Mouse (Mus musculus): Measurements from ENCODE around the gene Cdc42bpa. TPM values are rescaled to one million over a fixed set of nuclear protein-coding genes. Genes with fewer than 3 reads are reported as not detected.

Gene Cdc42bpa
- polyA plus RNA-seq, 1 experiment from 2014 or later, result 31.4 TPM

- Histone ChIP-seq H3K27me3 (replicated peaks; ENCODE audit: control insufficient read depth, insufficient read depth, low read length) (no peaks in the 10 kb centered on the region), H3K27ac (ENCODE audit: low read length) (no peak overlapping the region), H3K4me1 (replicated peaks; ENCODE audit: control insufficient read depth, insufficient read depth, low read length) (no peaks in the 10 kb centered on the region), H3K9me3 (ENCODE audit: control insufficient read depth, low read length) (no peaks in the 10 kb centered on the region), H3K4me3 (replicated peaks; ENCODE audit: low read length) (no peak overlapping the region), H3K36me3 (ENCODE audit: control insufficient read depth, insufficient read depth) (no peaks in the 10 kb centered on the region), H3K4me2 (ENCODE audit: low read length) (no peak overlapping the region), H3K9ac (replicated peaks; ENCODE audit: low read depth, low read length) (no peak overlapping the region)
- ATAC-seq, result peak; percentile 52; the same call in 1 of the 2 replicates
- 60% methylated on average over 8 of the region's 8 CpGs for WGBS
Observed at GRCm38 (mm10) chr1:180175635-180176034, 215.4 kb downstream of the Cdc42bpa start.

GRCm38 (mm10) chr1:180176784-180177183, 216.5 kb downstream of the Cdc42bpa start:
- no peak for ATAC-seq
- Histone ChIP-seq H3K9ac (replicated peaks; ENCODE audit: low read depth, low read length) (no peak overlapping the region), H3K4me2 (ENCODE audit: low read length) (no peak overlapping the region), H3K27ac (ENCODE audit: low read length) (no peak overlapping the region), H3K36me3 (ENCODE audit: control insufficient read depth, insufficient read depth) (no peaks in the 10 kb centered on the region), H3K27me3 (replicated peaks; ENCODE audit: control insufficient read depth, insufficient read depth, low read length) (no peaks in the 10 kb centered on the region), H3K9me3 (ENCODE audit: control insufficient read depth, low read length) (no peaks in the 10 kb centered on the region), H3K4me1 (replicated peaks; ENCODE audit: control insufficient read depth, insufficient read depth, low read length) (no peaks in the 10 kb centered on the region), H3K4me3 (replicated peaks; ENCODE audit: low read length) (no peak overlapping the region)
- 9% methylated on average over 1 of the region's 1 CpGs for WGBS

DNA sequence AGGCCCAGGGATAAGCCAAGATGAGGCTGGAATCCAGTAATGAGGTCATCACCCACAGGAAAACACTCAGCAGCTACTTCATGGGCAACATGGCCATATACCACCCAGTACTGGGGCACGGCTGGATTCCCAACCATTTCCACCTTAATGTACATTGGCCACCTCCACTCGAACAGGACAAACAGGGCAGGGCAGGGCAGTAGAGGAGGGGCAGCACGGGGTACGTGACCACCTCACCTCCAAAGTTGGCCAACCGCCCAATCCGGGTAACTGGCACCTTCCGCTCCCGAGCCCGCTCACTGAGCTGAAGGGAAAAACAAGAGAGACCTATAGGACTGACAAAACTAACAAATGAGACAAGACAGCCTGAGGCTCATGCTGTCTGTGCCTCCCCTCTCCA, 218.1 kb downstream of the Cdc42bpa start:
- ATAC-seq, result no peak
- no peaks in the 10 kb centered on the region for H3K27me3 ChIP-seq (replicated peaks; ENCODE audit: control insufficient read depth, insufficient read depth, low read length)
- no peaks in the 10 kb centered on the region for H3K9me3 ChIP-seq (ENCODE audit: control insufficient read depth, low read length)
- H3K9ac ChIP-seq (replicated peaks; ENCODE audit: low read depth, low read length), result no peak overlapping the region
- 82% methylated on average over 9 of the region's 9 CpGs for WGBS
- no peak overlapping the region for H3K4me2 ChIP-seq (ENCODE audit: low read length)
- H3K4me3 ChIP-seq (replicated peaks; ENCODE audit: low read length), result no peak overlapping the region
- H3K27ac ChIP-seq (ENCODE audit: low read length), result no peak overlapping the region
- H3K4me1 ChIP-seq (replicated peaks; ENCODE audit: control insufficient read depth, insufficient read depth, low read length), result no peaks in the 10 kb centered on the region
- no peaks in the 10 kb centered on the region for H3K36me3 ChIP-seq (ENCODE audit: control insufficient read depth, insufficient read depth)

DNA sequence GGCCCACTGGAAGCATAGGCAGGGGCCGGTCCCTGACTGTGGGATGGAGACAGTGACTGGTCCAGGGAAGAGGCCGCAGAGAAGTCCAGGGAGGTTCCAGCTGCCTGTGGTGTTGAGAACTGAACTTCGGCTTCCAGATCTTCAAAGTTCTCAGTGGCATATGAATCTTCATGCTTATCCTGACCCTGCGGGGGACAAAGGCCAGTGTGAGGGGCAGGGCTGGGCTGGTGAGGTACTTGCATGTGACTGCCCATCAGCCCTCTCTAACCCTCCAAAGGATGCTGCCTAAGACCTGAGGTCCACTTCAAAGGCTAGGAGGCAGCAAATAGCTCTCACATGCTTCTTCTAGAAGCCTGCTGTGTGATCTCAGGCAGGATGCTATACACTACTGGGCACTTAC, 218.8 kb downstream of the Cdc42bpa start:
- no peak for ATAC-seq
- no peaks in the 10 kb centered on the region for H3K4me1 ChIP-seq (replicated peaks; ENCODE audit: control insufficient read depth, insufficient read depth, low read length)
- H3K4me3 ChIP-seq (replicated peaks; ENCODE audit: low read length), result no peak overlapping the region
- no peak overlapping the region for H3K27ac ChIP-seq (ENCODE audit: low read length)
- no peaks in the 10 kb centered on the region for H3K27me3 ChIP-seq (replicated peaks; ENCODE audit: control insufficient read depth, insufficient read depth, low read length)
- H3K9me3 ChIP-seq (ENCODE audit: control insufficient read depth, low read length), result no peaks in the 10 kb centered on the region
- no peaks in the 10 kb centered on the region for H3K36me3 ChIP-seq (ENCODE audit: control insufficient read depth, insufficient read depth)
- 92% methylated on average over 4 of the region's 4 CpGs for WGBS
- no peak overlapping the region for H3K4me2 ChIP-seq (ENCODE audit: low read length)
- H3K9ac ChIP-seq (replicated peaks; ENCODE audit: low read depth, low read length), result no peak overlapping the region

DNA sequence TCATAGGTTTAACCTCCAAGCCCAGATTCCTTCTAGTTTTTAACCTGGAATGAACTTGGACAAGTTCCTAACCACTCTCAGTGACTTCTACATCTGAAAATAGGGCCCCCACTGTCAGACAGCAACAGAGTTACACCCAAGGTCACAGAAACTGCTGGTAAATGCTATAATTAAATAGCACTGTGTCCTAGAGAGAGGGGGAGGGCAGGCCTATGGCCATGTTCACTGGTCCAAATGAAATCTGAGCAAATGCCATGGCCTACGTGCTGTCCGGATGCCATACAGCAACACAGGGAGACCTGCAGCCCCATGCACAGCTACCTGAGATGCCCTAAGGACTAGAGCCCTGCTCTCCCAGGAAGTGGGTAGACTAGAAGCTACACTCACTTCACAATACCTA, 219.6 kb downstream of the Cdc42bpa start:
- Histone ChIP-seq H3K27me3 (replicated peaks; ENCODE audit: control insufficient read depth, insufficient read depth, low read length) (no peaks in the 10 kb centered on the region), H3K4me3 (replicated peaks; ENCODE audit: low read length) (no peak overlapping the region), H3K4me2 (ENCODE audit: low read length) (no peak overlapping the region), H3K9me3 (ENCODE audit: control insufficient read depth, low read length) (no peaks in the 10 kb centered on the region), H3K36me3 (ENCODE audit: control insufficient read depth, insufficient read depth) (no peaks in the 10 kb centered on the region), H3K27ac (ENCODE audit: low read length) (no peak overlapping the region), H3K4me1 (replicated peaks; ENCODE audit: control insufficient read depth, insufficient read depth, low read length) (no peaks in the 10 kb centered on the region), H3K9ac (replicated peaks; ENCODE audit: low read depth, low read length) (no peak overlapping the region)
- ATAC-seq, result no peak
- WGBS, result 85% methylated on average over 2 of the region's 2 CpGs

- Histone ChIP-seq H3K4me2 (ENCODE audit: low read length) (no peak overlapping the region), H3K9me3 (ENCODE audit: control insufficient read depth, low read length) (no peaks in the 10 kb centered on the region), H3K36me3 (ENCODE audit: control insufficient read depth, insufficient read depth) (no peaks in the 10 kb centered on the region), H3K27ac (ENCODE audit: low read length) (no peak overlapping the region), H3K9ac (replicated peaks; ENCODE audit: low read depth, low read length) (no peak overlapping the region), H3K4me3 (replicated peaks; ENCODE audit: low read length) (no peak overlapping the region), H3K27me3 (replicated peaks; ENCODE audit: control insufficient read depth, insufficient read depth, low read length) (no peaks in the 10 kb centered on the region), H3K4me1 (replicated peaks; ENCODE audit: control insufficient read depth, insufficient read depth, low read length) (no peaks in the 10 kb centered on the region)
- no peak for ATAC-seq
- WGBS, result 88% methylated on average over 7 of the region's 7 CpGs
Observed at GRCm38 (mm10) chr1:180181304-180181965, 221.2 kb downstream of the Cdc42bpa start.

- H3K4me3 ChIP-seq (replicated peaks; ENCODE audit: low read length), result no peak overlapping the region
- H3K36me3 ChIP-seq (ENCODE audit: control insufficient read depth, insufficient read depth), result no peaks in the 10 kb centered on the region
- H3K9ac ChIP-seq (replicated peaks; ENCODE audit: low read depth, low read length), result no peak overlapping the region
- no peaks in the 10 kb centered on the region for H3K27me3 ChIP-seq (replicated peaks; ENCODE audit: control insufficient read depth, insufficient read depth, low read length)
- WGBS, result 89% methylated on average over 9 of the region's 9 CpGs
- no peak overlapping the region for H3K4me2 ChIP-seq (ENCODE audit: low read length)
- no peak overlapping the region for H3K27ac ChIP-seq (ENCODE audit: low read length)
- no peaks in the 10 kb centered on the region for H3K9me3 ChIP-seq (ENCODE audit: control insufficient read depth, low read length)
- H3K4me1 ChIP-seq (replicated peaks; ENCODE audit: control insufficient read depth, insufficient read depth, low read length), result no peaks in the 10 kb centered on the region
- no peak for ATAC-seq
Observed at GRCm38 (mm10) chr1:180181966-180182319, 221.7 kb downstream of the Cdc42bpa start.

DNA sequence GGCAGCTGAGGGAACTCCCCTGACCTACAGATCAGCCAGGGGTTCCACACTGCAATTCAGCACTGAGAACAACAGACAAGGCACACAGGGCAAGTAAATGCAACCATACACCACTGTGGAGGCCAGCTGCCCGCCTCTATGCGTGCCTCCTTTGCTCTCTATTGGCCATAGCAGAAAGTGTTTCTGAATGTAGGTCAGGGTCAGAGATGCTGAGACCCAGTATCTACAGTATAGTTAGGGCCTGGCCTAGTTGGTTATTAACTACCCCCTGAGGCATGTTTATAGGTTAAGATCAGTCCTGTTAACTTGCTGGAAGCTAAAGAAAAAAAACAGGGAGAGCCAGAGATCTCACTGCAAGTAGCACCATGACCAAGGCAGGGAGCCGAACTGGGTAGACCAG, 222.5 kb downstream of the Cdc42bpa start:
- Histone ChIP-seq H3K27me3 (replicated peaks; ENCODE audit: control insufficient read depth, insufficient read depth, low read length) (no peaks in the 10 kb centered on the region), H3K4me1 (replicated peaks; ENCODE audit: control insufficient read depth, insufficient read depth, low read length) (no peaks in the 10 kb centered on the region), H3K9me3 (ENCODE audit: control insufficient read depth, low read length) (no peaks in the 10 kb centered on the region), H3K36me3 (ENCODE audit: control insufficient read depth, insufficient read depth) (no peaks in the 10 kb centered on the region), H3K4me3 (replicated peaks; ENCODE audit: low read length) (no peak overlapping the region), H3K4me2 (ENCODE audit: low read length) (no peak overlapping the region), H3K27ac (ENCODE audit: low read length) (no peak overlapping the region), H3K9ac (replicated peaks; ENCODE audit: low read depth, low read length) (no peak overlapping the region)
- WGBS, result 70% methylated on average over 3 of the region's 3 CpGs
- ATAC-seq, result no peak

GRCm38 (mm10) chr1:180183525-180184159, 223.4 kb downstream of the Cdc42bpa start:
- no peaks in the 10 kb centered on the region for H3K9me3 ChIP-seq (ENCODE audit: control insufficient read depth, low read length)
- H3K4me1 ChIP-seq (replicated peaks; ENCODE audit: control insufficient read depth, insufficient read depth, low read length), result no peaks in the 10 kb centered on the region
- no peak overlapping the region for H3K4me2 ChIP-seq (ENCODE audit: low read length)
- no peaks in the 10 kb centered on the region for H3K36me3 ChIP-seq (ENCODE audit: control insufficient read depth, insufficient read depth)
- no peak for ATAC-seq
- H3K9ac ChIP-seq (replicated peaks; ENCODE audit: low read depth, low read length), result no peak overlapping the region
- WGBS, result 90% methylated on average over 6 of the region's 6 CpGs
- no peak overlapping the region for H3K27ac ChIP-seq (ENCODE audit: low read length)
- H3K27me3 ChIP-seq (replicated peaks; ENCODE audit: control insufficient read depth, insufficient read depth, low read length), result no peaks in the 10 kb centered on the region
- H3K4me3 ChIP-seq (replicated peaks; ENCODE audit: low read length), result no peak overlapping the region
